Mouse (Mus musculus) inflammation-experienced regulatory T-cells, adult 16 weeks (primary cell): ENCODE data around the gene Carmil2. TPM values are rescaled to one million over a fixed set of nuclear protein-coding genes. Genes with fewer than 3 reads are reported as not detected.

Experiments
- polyA plus RNA-seq: library from polyadenylated mRNA; unstranded; fragments of 100-300 nt; shearing (Covaris generic); gene quantifications from one replicate; pipeline ENCODE4 v1.2.1, GENCODE M21; 2017

Gene Carmil2
- polyA plus RNA-seq, result 25.6 TPM

GRCm38 (mm10) chr8:105685796-105686308 lies at the start of gene Carmil2:
Carmil2 (plus strand) TSS chr8:105686274.

GRCm38 (mm10) chr8:105636963-105637510 lies 49.0 kb upstream of the Carmil2 start, which contains the start of gene Agrp:
Agrp (minus strand) TSS chr8:105637393.

GRCm38 (mm10) chr8:105700966-105701824 lies 15.1 kb downstream of the Carmil2 start, which contains the start of the genes Acd and Pard6a:
Acd (minus strand) TSS chr8:105701102.
Pard6a (plus strand) TSS chr8:105701148.

GRCm38 (mm10) chr8:105707498-105708403 lies 21.7 kb downstream of the Carmil2 start, which contains the start of the genes 4933405L10Rik and Enkd1:
4933405L10Rik (plus strand) TSS chr8:105707655.
Enkd1 (minus strand) TSS chr8:105708210.

Other genes with a start within 250 kb of the Carmil2 start
- gene Tppp3, start 214.7 kb upstream of the Carmil2 start, polyA plus RNA-seq, result 0.76 TPM
- gene Zdhhc1, start 189.4 kb upstream of the Carmil2 start, polyA plus RNA-seq, result 3.5 TPM
- gene Hsd11b2, start 167.5 kb upstream of the Carmil2 start, polyA plus RNA-seq, result not detected
- gene Atp6v0d1, start 120.2 kb upstream of the Carmil2 start, polyA plus RNA-seq, result 42.2 TPM
- gene Ripor1, start 81.0 kb upstream of the Carmil2 start, polyA plus RNA-seq, result 18.7 TPM
- gene Ctcf, start 49.7 kb upstream of the Carmil2 start, polyA plus RNA-seq, result 40.7 TPM
- gene Agrp, start 48.9 kb upstream of the Carmil2 start, polyA plus RNA-seq, result 1.6 TPM
- 92.3 TPM for gene Acd, start 14.8 kb downstream of the Carmil2 start, polyA plus RNA-seq
- 12.3 TPM for gene Pard6a, start 14.9 kb downstream of the Carmil2 start, polyA plus RNA-seq
- gene 4933405L10Rik, start 21.4 kb downstream of the Carmil2 start, polyA plus RNA-seq, result 0.35 TPM
- 3.7 TPM for gene Enkd1, start 21.9 kb downstream of the Carmil2 start, polyA plus RNA-seq
- 6.3 TPM for gene Gfod2, start 72.4 kb downstream of the Carmil2 start, polyA plus RNA-seq
- gene Ranbp10, start 141.1 kb downstream of the Carmil2 start, polyA plus RNA-seq, result 27.8 TPM
- not detected for gene Tsnaxip1, start 141.5 kb downstream of the Carmil2 start, polyA plus RNA-seq
- gene Cenpt, start 167.0 kb downstream of the Carmil2 start, polyA plus RNA-seq, result 18.1 TPM
- gene Thap11, start 168.9 kb downstream of the Carmil2 start, polyA plus RNA-seq, result 17.4 TPM
- 11.7 TPM for gene Nutf2, start 174.3 kb downstream of the Carmil2 start, polyA plus RNA-seq
- 120 TPM for gene Edc4, start 194.6 kb downstream of the Carmil2 start, polyA plus RNA-seq
- gene Nrn1l, start 207.3 kb downstream of the Carmil2 start, polyA plus RNA-seq, result 2.6 TPM
- gene Pskh1, start 214.2 kb downstream of the Carmil2 start, polyA plus RNA-seq, result 38.1 TPM
- gene Ctrl, start 247.6 kb downstream of the Carmil2 start, polyA plus RNA-seq, result 1.9 TPM